Mouse (Mus musculus): Measurements from ENCODE around the gene Copz1.

- TF ChIP-seq CTCF (IDR thresholded peaks at IDR 0.05; ENCODE audit: low read depth) (peak; percentile 55), EP300 (IDR thresholded peaks at IDR 0.05; ENCODE audit: low read depth) (no peak)
Measured at GRCm38 (mm10) chr15:103255169-103255568, 17.3 kb upstream of the Copz1 start.
